Mouse (Mus musculus) layer of hippocampus, postnatal 36 days (tissue): ENCODE data around the gene Gng2. TPM values are rescaled to one million over a fixed set of nuclear protein-coding genes. Genes with fewer than 3 reads are reported as not detected.
"Not testable (repeated sequence)": the region's sequence is repeated elsewhere in the genome, so short reads cannot be mapped to it uniquely, and the experiment has no call there.

ENCODE experiments used
- DNase-seq, 2 experiments: peaks; one replicate each; pipeline ENCODE4 v3.0.0; 2022
- total RNA-seq, 2 experiments: library from RNA; stranded (reverse); gene quantifications; 2 replicates each; pipeline ENCODE4 v1.2.3; 2021

Gene Gng2
- total RNA-seq, 2 experiments from 2014 or later = 284 to 297 TPM

- DNase-seq = no peak
Observed at GRCm38 (mm10) chr14:19938545-19938944, 38.9 kb downstream of the Gng2 start.

DNA sequence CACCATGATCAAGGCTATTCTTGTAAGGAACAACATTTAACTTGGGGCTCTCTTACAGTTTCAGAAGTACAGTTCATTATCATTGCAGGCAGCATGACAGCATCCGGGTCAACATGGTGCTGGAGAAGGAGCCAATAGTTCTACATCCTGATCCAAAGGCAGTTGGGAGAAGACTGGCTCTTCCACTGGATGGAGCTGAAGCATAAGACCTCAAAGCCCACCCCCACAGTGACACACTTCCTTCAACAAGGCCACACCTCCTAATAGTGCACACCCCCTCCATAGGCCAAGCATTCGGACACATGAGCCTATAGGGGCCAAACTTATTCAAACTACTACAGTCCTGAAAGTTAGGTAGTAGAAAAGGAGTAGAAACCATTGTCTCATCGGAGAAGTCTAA is 42.3 kb downstream of the Gng2 start:
- no peak for DNase-seq

GRCm38 (mm10) chr14:19933314-19933713 is 44.1 kb downstream of the Gng2 start:
- DNase-seq = no peak

GRCm38 (mm10) chr14:19927879-19928278 is 49.5 kb downstream of the Gng2 start:
- no peak for DNase-seq

- no peak for DNase-seq
Observed at GRCm38 (mm10) chr14:19927156-19927555, 50.3 kb downstream of the Gng2 start.

- DNase-seq = no peak
Observed at GRCm38 (mm10) chr14:19926312-19926711, 51.1 kb downstream of the Gng2 start.

DNA sequence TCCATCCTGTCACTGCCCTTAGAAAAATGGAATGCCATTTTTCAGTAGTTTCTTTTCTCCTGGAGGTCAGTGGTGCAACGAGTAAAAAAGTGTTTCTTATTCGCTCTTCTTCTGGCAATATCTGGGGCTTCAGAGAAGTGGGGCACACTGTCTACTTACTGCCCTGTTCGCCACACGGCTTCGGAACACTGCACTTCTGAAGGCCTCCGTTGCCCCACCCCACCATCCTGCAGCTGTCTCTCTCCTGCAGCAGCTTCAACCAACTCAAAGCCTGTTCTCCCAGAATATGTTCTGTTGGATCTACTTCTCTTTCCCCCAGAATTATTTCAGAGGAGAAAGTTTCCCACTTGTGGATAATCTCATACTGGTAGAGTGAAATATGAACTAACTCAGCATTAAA is 52.3 kb downstream of the Gng2 start:
- no peak for DNase-seq

- no peak for DNase-seq
Observed at GRCm38 (mm10) chr14:19924086-19924485, 53.3 kb downstream of the Gng2 start.

DNA sequence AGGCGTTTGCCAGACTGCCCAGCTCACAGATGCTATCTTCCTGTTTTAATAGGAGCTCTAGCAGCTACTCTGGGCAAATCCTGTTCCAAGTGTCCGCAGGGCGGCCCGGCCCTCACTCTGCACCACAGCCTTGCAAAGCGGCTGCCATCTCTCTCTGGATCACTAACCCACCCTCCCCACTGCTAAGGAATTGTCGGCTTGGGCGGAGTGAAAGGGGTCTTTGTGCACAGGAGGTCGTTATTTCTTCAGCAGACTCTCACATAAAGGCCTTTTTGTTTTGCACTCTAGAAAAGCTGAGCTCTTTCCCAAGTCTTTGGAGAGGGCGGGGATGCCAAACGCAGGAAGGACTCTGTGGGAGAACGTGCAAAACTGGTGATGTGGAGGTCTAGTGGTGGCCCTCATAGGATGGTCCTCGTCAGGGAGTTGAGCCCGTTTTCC is 57.2 kb downstream of the Gng2 start:
- no peak for DNase-seq

GRCm38 (mm10) chr14:19919789-19920188 is 57.6 kb downstream of the Gng2 start:
- no peak for DNase-seq

DNA sequence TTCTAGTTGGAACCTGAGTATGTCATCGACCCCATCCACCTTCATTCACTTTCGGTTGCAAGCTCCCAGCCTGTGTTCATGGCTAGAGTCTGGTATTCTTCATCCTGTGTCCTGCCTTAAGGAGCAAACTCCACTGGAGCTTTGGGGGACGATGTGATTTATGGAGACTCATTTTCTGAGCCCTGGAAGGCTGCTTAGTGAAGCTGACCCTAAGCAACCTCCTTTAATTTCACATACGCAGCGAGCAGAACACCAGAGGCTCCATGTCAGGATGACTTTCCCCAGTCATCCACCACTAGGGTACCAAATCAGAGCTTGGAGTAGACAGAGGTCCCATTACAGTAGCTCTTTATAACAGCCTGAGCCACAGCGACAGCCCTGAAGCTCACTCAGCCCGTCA is 59.9 kb downstream of the Gng2 start:
- DNase-seq = no peak

DNA sequence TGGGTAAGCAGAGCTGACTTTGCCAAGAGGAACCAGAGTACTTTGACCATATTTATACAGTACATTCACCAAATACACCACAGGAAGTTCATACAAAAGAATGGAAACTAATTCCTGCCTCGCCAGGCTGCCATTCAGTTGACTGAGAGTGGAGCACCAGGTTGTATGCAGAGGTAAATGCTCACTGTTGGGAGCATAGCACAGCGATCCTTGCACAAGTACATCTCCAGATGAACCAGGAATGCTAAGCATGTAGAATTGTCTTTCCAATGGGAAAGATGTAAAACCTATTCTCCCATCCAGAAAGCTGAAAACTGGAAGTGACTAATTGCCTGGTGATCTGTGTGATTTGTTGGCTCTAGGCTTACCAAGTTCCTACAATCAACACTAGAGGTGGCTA is 61.1 kb downstream of the Gng2 start:
- no peak for DNase-seq

- no peak for DNase-seq
Observed at GRCm38 (mm10) chr14:19912891-19913290, 64.5 kb downstream of the Gng2 start.

- DNase-seq = peak; percentile 56 to 66
Observed at GRCm38 (mm10) chr14:19905615-19906014, 71.8 kb downstream of the Gng2 start.

GRCm38 (mm10) chr14:19904821-19905220 is 72.6 kb downstream of the Gng2 start:
- DNase-seq = no peak

GRCm38 (mm10) chr14:19904031-19904430 is 73.4 kb downstream of the Gng2 start:
- no peak for DNase-seq

GRCm38 (mm10) chr14:19900492-19900891 is 76.9 kb downstream of the Gng2 start:
- DNase-seq = no peak

DNA sequence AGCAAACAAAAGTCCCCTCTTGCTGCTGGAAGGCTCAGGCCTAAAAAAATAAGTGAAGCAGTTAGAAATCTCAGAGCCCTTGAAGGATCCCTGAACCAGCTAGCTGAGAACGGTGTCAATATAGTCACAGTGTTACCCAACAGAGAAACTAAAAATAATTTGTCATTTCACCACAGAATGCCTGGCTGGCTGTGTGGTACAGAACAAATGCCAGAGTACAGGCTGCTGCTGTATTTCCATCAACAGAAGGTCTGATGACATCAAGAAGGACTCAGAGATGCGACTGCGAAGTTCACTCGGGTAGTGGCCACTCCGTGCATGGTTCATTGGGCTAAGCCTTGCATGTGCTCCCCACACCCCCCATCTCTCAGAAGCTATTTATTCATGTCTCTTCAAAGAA is 89.9 kb downstream of the Gng2 start:
- DNase-seq = peak; percentile 46 to 51

GRCm38 (mm10) chr14:19884431-19884830 is 93.0 kb downstream of the Gng2 start:
- DNase-seq = not testable (repeated sequence)

DNA sequence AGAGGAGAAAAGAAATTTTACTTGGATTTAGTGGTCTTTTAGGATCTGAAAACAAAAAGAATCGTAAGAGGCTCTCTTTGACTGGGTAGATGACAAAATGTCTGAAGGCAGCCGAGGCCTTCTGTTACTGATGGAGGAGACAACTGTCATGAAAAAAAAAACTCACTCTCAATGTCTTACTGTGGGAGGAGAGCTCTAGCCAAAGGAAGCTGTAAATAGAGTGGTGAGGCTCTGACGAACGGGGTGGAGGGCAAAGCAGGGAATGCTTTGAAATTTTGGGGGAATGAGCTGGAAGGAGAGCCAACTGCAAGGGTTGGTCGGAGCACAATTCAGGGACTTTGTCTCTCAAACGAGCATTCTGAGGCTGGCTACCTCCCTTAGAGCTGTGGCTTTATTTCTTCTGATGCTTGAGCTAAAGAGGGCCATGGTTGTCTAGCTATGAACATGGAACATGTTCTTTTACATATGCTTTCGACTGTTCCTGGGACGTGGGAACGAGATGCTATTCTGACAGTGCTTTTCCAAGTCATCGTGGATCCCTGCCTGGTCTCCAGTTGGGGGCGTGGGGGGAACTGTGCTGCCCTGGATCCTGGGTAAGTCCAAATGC is 103.1 kb downstream of the Gng2 start:
- no peak for DNase-seq

DNA sequence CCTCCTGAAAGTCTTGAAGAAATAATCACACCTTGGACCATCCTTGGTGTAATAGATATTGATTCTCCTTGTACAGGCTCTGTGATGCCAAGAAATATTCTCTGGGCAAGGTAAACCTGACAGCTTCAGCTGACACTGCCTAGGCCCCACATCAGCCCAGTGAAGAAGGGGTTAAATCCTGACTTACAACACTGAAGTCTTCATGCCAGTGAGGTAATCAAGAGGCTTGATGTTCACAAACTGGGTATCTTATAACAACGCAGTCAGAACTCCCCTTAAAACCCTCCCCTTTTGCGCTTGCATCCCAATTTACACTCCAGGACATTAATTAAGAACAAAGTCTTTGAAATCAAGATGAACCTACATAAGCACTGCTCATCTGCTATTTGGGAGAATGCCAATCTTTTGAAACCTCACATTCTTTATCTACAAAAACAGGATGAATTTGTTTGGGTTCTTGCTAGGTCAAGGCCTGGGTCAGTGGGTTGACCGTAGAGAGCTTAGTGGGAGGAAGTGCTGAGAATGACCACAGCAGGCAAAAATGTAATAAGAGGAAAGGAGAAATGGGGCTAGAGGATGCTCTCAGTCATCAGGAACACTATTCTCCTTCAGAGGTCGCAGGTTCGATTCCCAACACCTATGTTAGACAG is 110.0 kb downstream of the Gng2 start:
- DNase-seq = no peak

DNA sequence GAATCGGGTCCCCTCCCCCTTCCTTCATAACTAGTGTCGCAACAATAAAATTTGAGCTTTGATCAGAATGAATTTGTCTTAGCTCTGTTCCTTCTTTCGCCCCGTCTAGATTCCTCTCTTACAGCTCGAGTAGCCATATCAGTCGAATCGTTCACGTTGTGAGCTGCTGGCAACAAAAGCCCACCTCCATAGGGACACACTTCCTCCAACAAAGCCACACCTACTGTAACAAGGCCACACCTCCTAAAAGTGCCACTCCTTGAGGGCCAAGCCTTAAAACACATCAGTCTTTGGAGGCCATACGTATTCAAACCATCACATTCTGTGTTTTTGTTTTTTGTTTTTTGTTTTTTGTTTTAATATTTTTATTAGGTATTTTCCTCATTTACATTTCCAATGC is 112.3 kb downstream of the Gng2 start:
- not testable (repeated sequence) for DNase-seq

DNA sequence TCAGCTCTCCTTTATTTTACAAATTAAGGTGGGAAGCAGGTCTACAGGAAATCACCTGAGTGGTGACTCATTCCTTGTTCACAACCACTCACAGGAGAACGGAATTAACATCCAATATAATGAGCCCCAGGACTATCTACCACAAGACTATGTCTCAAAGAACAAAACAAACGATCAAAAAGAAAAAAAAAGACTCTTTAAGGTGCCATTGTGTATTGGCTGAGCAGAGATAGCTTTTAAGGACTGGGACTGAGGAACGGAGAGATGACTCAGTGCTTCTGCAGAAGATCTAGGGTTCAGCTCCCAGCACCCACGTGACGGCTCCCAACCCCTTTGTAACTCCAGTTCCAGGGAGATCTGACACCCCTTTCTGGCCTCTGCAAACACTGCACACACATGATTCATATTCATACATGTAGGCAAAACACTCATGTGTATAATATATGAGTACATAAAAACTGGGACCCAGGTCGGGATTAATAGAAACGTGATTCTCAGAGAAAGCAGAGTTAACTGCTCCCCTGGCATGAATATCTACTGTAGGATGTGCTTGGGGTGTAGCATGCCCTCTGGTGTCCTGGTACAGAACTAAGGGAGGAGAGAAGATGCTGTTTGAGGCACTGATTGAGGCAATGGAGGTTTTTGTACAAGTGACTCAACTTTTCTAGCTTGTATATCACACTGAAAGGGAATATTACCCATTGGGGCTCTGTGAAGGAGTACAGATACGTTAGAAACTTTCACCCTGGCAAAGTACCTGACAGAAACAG is 115.9 kb downstream of the Gng2 start:
- DNase-seq = no peak

DNA sequence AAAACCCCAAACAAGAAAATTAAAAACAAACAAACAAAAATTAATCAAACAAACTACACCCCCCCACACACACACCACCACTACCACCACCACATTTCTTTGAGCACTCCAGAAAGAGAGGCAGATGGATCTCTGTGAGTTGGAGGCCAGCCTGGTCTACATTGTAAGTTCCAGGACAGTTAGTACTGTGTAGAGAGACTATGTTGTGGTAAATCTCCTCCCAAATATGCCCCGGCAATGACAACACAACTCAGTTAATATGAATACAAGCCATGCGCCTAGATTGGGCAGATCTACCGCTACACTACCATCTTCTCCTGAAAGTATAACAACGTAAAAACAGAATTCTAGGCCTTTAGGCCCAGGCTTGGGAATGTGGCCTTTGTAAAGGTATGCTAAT is 117.1 kb downstream of the Gng2 start:
- no peak for DNase-seq
